Mouse (Mus musculus): ENCODE results near the gene Ssbp2.

DNA sequence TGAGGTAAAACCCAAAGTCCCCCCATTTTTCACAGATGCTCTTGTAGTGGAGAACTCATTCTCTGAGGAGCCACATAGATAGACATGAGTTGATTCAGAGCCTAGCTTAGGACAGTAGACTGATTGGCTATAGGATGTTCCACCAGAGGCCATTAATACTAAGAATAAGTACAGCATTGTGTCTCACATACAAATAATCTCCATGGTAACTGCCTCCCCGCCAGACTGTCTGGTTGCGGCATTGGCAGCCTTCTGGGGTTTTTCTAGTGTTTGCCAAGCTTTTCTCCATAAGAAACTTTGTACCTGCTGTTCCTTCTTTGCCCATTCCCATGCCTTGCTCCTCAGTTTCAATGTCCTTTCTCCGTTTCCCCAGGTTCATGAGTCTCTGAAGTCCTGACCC, 283.1 kb downstream of the Ssbp2 start:
- TF ChIP-seq CTCF (IDR thresholded peaks at IDR 0.05; ENCODE audit: low read depth): no peak
- no peak for TF ChIP-seq EP300 (IDR thresholded peaks at IDR 0.05; ENCODE audit: low read depth)
